Mouse (Mus musculus): ENCODE measurements around the gene Mrpl1.

Gene Mrpl1

GRCm38 (mm10) chr5:96208543-96208942, 750 bp upstream of the Mrpl1 start:
- no peak for DNase-seq

GRCm38 (mm10) chr5:96209916-96210583, 757 bp downstream of the Mrpl1 start:
- peak; percentile 99 for DNase-seq

- DNase-seq = no peak
Measured at GRCm38 (mm10) chr5:96218648-96219047, 9.4 kb downstream of the Mrpl1 start.

- no peak for DNase-seq
Measured at GRCm38 (mm10) chr5:96219512-96219911, 10.2 kb downstream of the Mrpl1 start.

- no peak for DNase-seq
Measured at GRCm38 (mm10) chr5:96221298-96221697, 12.0 kb downstream of the Mrpl1 start.

GRCm38 (mm10) chr5:96221812-96222585, 12.7 kb downstream of the Mrpl1 start:
- DNase-seq = peak; percentile 95

GRCm38 (mm10) chr5:96222964-96223363, 13.7 kb downstream of the Mrpl1 start:
- DNase-seq = no peak

GRCm38 (mm10) chr5:96226490-96226889, 17.2 kb downstream of the Mrpl1 start:
- DNase-seq = peak; percentile 61

GRCm38 (mm10) chr5:96228967-96229366, 19.7 kb downstream of the Mrpl1 start:
- DNase-seq = peak; percentile 70

GRCm38 (mm10) chr5:96238797-96239196, 29.5 kb downstream of the Mrpl1 start:
- no peak for DNase-seq

GRCm38 (mm10) chr5:96240856-96241255, 31.6 kb downstream of the Mrpl1 start:
- DNase-seq = peak; percentile 40

- DNase-seq = no peak
Measured at GRCm38 (mm10) chr5:96244511-96244910, 35.2 kb downstream of the Mrpl1 start.

GRCm38 (mm10) chr5:96253995-96254394, 44.7 kb downstream of the Mrpl1 start:
- no peak for DNase-seq

- DNase-seq = no peak
Measured at GRCm38 (mm10) chr5:96255166-96255565, 45.9 kb downstream of the Mrpl1 start.

GRCm38 (mm10) chr5:96258210-96258609, 48.9 kb downstream of the Mrpl1 start:
- no peak for DNase-seq

- peak; percentile 49 for DNase-seq
Measured at GRCm38 (mm10) chr5:96267017-96267702, 57.9 kb downstream of the Mrpl1 start.

GRCm38 (mm10) chr5:96271070-96271469, 61.8 kb downstream of the Mrpl1 start:
- DNase-seq = peak; percentile 3

- no peak for DNase-seq
Measured at GRCm38 (mm10) chr5:96305786-96306185, 96.5 kb downstream of the Mrpl1 start.

- no peak for DNase-seq
Measured at GRCm38 (mm10) chr5:96306271-96306670, 97.0 kb downstream of the Mrpl1 start.

- DNase-seq = no peak
Measured at GRCm38 (mm10) chr5:96306826-96307225, 97.5 kb downstream of the Mrpl1 start.

GRCm38 (mm10) chr5:96308086-96308485, 98.8 kb downstream of the Mrpl1 start:
- DNase-seq = peak; percentile 62

- DNase-seq = peak; percentile 72
Measured at GRCm38 (mm10) chr5:96308645-96309044, 99.4 kb downstream of the Mrpl1 start.

- no peak for DNase-seq
Measured at GRCm38 (mm10) chr5:96309566-96309965, 100.3 kb downstream of the Mrpl1 start.

- no peak for DNase-seq
Measured at GRCm38 (mm10) chr5:96311677-96312076, 102.4 kb downstream of the Mrpl1 start.
